Mouse (Mus musculus) skeletal muscle tissue, adult 2 months (tissue): ENCODE measurements at regions not wholly inside any gene's neighbourhood (a gene's known extent, or its start where the extent isn't known, plus 50 kb on each side); places are given as distances from the start of the nearest gene placed in this dataset.
A peak's percentile ranks its signal among the peaks of the same experiment; 100 is the strongest.
"Not testable (repeated sequence)": the region's sequence is repeated elsewhere in the genome, so short reads cannot be mapped to it uniquely, and the experiment has no call there.

Source experiments
- DNase-seq: peaks from one replicate; pipeline ENCODE4 v3.0.0-alpha.2; 2012; ENCODE audit warnings: low read depth, low spot score

- no peak for DNase-seq
Observed at GRCm38 (mm10) chr2:100918122-100918521, 706.4 kb upstream of the Rag2 start.

GRCm38 (mm10) chr2:100919537-100920212 is 704.8 kb upstream of the Rag2 start:
- DNase-seq, result no peak

GRCm38 (mm10) chr2:100948632-100949031 is 675.9 kb upstream of the Rag2 start:
- not testable (repeated sequence) for DNase-seq

GRCm38 (mm10) chr2:100959412-100959811 is 665.1 kb upstream of the Rag2 start:
- DNase-seq, result no peak

GRCm38 (mm10) chr2:100964584-100964983 is 659.9 kb upstream of the Rag2 start:
- no peak for DNase-seq

GRCm38 (mm10) chr2:100977202-100977601 is 647.3 kb upstream of the Rag2 start:
- DNase-seq, result no peak

- no peak for DNase-seq
Observed at GRCm38 (mm10) chr2:100982362-100982761, 642.2 kb upstream of the Rag2 start.

- no peak for DNase-seq
Observed at GRCm38 (mm10) chr2:101015353-101015752, 609.2 kb upstream of the Rag2 start.

- DNase-seq, result no peak
Observed at GRCm38 (mm10) chr2:101019384-101019783, 605.1 kb upstream of the Rag2 start.

- no peak for DNase-seq
Observed at GRCm38 (mm10) chr2:101021515-101021914, 603.0 kb upstream of the Rag2 start.

- no peak for DNase-seq
Observed at GRCm38 (mm10) chr2:101043050-101043449, 581.5 kb upstream of the Rag2 start.

- DNase-seq, result no peak
Observed at GRCm38 (mm10) chr2:101062939-101063338, 561.6 kb upstream of the Rag2 start.

GRCm38 (mm10) chr2:101074990-101075389 is 549.5 kb upstream of the Rag2 start:
- DNase-seq, result no peak

- no peak for DNase-seq
Observed at GRCm38 (mm10) chr2:101080231-101080630, 544.3 kb upstream of the Rag2 start.

- DNase-seq, result no peak
Observed at GRCm38 (mm10) chr2:101083813-101084212, 540.7 kb upstream of the Rag2 start.

GRCm38 (mm10) chr2:101084648-101085047 is 539.9 kb upstream of the Rag2 start:
- no peak for DNase-seq

- peak; percentile 4 for DNase-seq
Observed at GRCm38 (mm10) chr2:101107183-101107872, 517.2 kb upstream of the Rag2 start.

GRCm38 (mm10) chr2:101136867-101137266 is 487.7 kb upstream of the Rag2 start:
- DNase-seq, result no peak

GRCm38 (mm10) chr2:101139931-101140330 is 484.6 kb upstream of the Rag2 start:
- peak; percentile 10 for DNase-seq

- DNase-seq, result no peak
Observed at GRCm38 (mm10) chr2:101156755-101157271, 467.7 kb upstream of the Rag2 start.

GRCm38 (mm10) chr2:101159276-101159675 is 465.2 kb upstream of the Rag2 start:
- no peak for DNase-seq

GRCm38 (mm10) chr2:101165942-101166341 is 458.6 kb upstream of the Rag2 start:
- DNase-seq, result no peak

GRCm38 (mm10) chr2:101172806-101173205 is 451.7 kb upstream of the Rag2 start:
- no peak for DNase-seq
